Mouse (Mus musculus) forebrain, embryonic 16.5 days (tissue): ENCODE results near the gene Gm44973. TPM values are rescaled to one million over a fixed set of nuclear protein-coding genes. Genes with fewer than 3 reads are reported as not detected.
"Not testable (repeated sequence)": the region's sequence is repeated elsewhere in the genome, so short reads cannot be mapped to it uniquely, and the experiment has no call there.

ENCODE experiments used
- ATAC-seq: fragments of 200-750 bp; cut with Nextera tagmentation; 2 replicates; pipeline ENCODE4 v1.8.0; 2017; ENCODE audit warnings: mild to moderate bottlenecking, moderate library complexity
- H3K27ac ChIP-seq: fragments of 300-500 bp; sonication (generic); 2 replicates; pipeline ENCODE4 v1.5.1; 2014; ENCODE audit warnings: low read length, control low read depth
- H3K27me3 ChIP-seq: fragments of 300-500 bp; sonication (generic); replicated peaks from 2 replicates; pipeline ENCODE4 v1.6.1; 2014; ENCODE audit warnings: low read length; ENCODE audit not compliant: control insufficient read depth, insufficient read depth
- H3K36me3 ChIP-seq: fragments of 300-500 bp; sonication (generic); 2 replicates; pipeline ENCODE4 v1.6.1; 2014; ENCODE audit not compliant: control insufficient read depth, insufficient read depth
- H3K4me1 ChIP-seq: fragments of 300-500 bp; sonication (generic); replicated peaks from 2 replicates; pipeline ENCODE4 v1.6.1; 2014; ENCODE audit warnings: low read length; ENCODE audit not compliant: control insufficient read depth, insufficient read depth
- H3K4me2 ChIP-seq: fragments of 300-500 bp; sonication (generic); 2 replicates; pipeline ENCODE4 v1.6.1; 2014; ENCODE audit warnings: mild to moderate bottlenecking, low read length, control low read depth
- H3K4me3 ChIP-seq: fragments of 300-500 bp; sonication (generic); replicated peaks from 2 replicates; pipeline ENCODE4 v1.5.1; 2014; ENCODE audit warnings: mild to moderate bottlenecking, low read length, control low read depth
- H3K9ac ChIP-seq: fragments of 300-500 bp; sonication (generic); replicated peaks from 2 replicates; pipeline ENCODE4 v1.6.1; 2014; ENCODE audit warnings: low read depth, low read length, control low read depth
- H3K9me3 ChIP-seq: fragments of 300-500 bp; sonication (generic); 2 replicates; pipeline ENCODE4 v1.6.1; 2016; ENCODE audit warnings: low read length; ENCODE audit not compliant: control insufficient read depth
- WGBS: fragments of 180-500 bp; shearing (Covaris S2); extraction: QIAGEN DNeasy Blood & Tissue Kit; methylation state at CpG from one replicate; pipeline ENCODE4 v1.1.7; 2014; 5-methylcytosine and 5-hydroxymethylcytosine counted together
- polyA plus RNA-seq: library from polyadenylated mRNA; unstranded; fragments of >200 nt; fragmentation: Nextera tagmentation; extraction: Ambion mirVana; gene quantifications from 2 replicates; pipeline ENCODE4 v1.2.1, GENCODE M21; 2015

The Gm44973 gene
- polyA plus RNA-seq, 1 experiment from 2014 or later = not detected

- WGBS = 55% methylated on average over 58 of the region's 59 CpGs
- Histone ChIP-seq H3K4me1 (peaks cover 39% of the 10 kb centered on the region), H3K4me3 (peak overlapping the region; percentile 2; the same call in 1 of the 2 replicates), H3K36me3 (peaks cover 21% of the 10 kb centered on the region), H3K4me2 (peak overlapping the region; percentile 90), H3K27ac (no peak overlapping the region), H3K9me3 (no peaks in the 10 kb centered on the region), H3K9ac (no peak overlapping the region), H3K27me3 (no peaks in the 10 kb centered on the region)
- ATAC-seq = no peak
These were observed 21.1 kb upstream of the Gm44973 start for GRCm38 (mm10) chr7:4993999-4994788.

GRCm38 (mm10) chr7:4995268-4996002 is 19.9 kb upstream of the Gm44973 start:
- 4% methylated on average over 19 of the region's 19 CpGs for WGBS
- Histone ChIP-seq H3K4me1 (peaks cover 39% of the 10 kb centered on the region), H3K4me2 (peak overlapping the region; percentile 90), H3K4me3 (peak overlapping the region; percentile 55), H3K27ac (peak overlapping the region; percentile 33), H3K9ac (peak overlapping the region; percentile 73), H3K27me3 (no peaks in the 10 kb centered on the region), H3K36me3 (peaks cover 21% of the 10 kb centered on the region), H3K9me3 (no peaks in the 10 kb centered on the region)
- ATAC-seq = peak; percentile 2

GRCm38 (mm10) chr7:4996003-4996895 is 19.0 kb upstream of the Gm44973 start, which contains the start of gene Zfp579:
Gene Zfp579 (minus strand): TSS chr7:4996158.
- Histone ChIP-seq H3K27me3 (no peaks in the 10 kb centered on the region), H3K4me2 (peak within 1 kb of the TSS; percentile 90), H3K9ac (peak within 1 kb of the TSS; percentile 73), H3K9me3 (no peaks in the 10 kb centered on the region), H3K27ac (peak within 1 kb of the TSS; percentile 82), H3K36me3 (peaks cover 21% of the 10 kb centered on the region), H3K4me3 (peak within 1 kb of the TSS; percentile 55), H3K4me1 (peaks cover 39% of the 10 kb centered on the region)
- 3% methylated on average over 22 of the region's 26 CpGs for WGBS
- ATAC-seq = peak; percentile 84

GRCm38 (mm10) chr7:4996934-4997333 is 18.4 kb upstream of the Gm44973 start:
- Histone ChIP-seq H3K36me3 (peaks cover 14% of the 10 kb centered on the region), H3K27me3 (no peaks in the 10 kb centered on the region), H3K4me1 (peaks cover 39% of the 10 kb centered on the region), H3K4me2 (peak overlapping the region; percentile 90), H3K4me3 (peak overlapping the region; percentile 55), H3K9ac (peak overlapping the region; percentile 73), H3K27ac (no peak overlapping the region), H3K9me3 (no peaks in the 10 kb centered on the region)
- no peak for ATAC-seq
- WGBS = 66% methylated on average over 6 of the region's 8 CpGs

GRCm38 (mm10) chr7:4999876-5000275 is 15.4 kb upstream of the Gm44973 start:
- ATAC-seq = no peak
- WGBS = 64% methylated on average over 2 of the region's 2 CpGs
- peaks cover 17% of the 10 kb centered on the region for H3K4me1 ChIP-seq

GRCm38 (mm10) chr7:5002876-5003275 is 12.4 kb upstream of the Gm44973 start:
- WGBS = 59% methylated on average over 8 of the region's 8 CpGs
- not testable (repeated sequence) for H3K4me1 ChIP-seq, H3K9ac ChIP-seq, H3K27me3 ChIP-seq, ATAC-seq, H3K4me2 ChIP-seq, H3K4me3 ChIP-seq, H3K27ac ChIP-seq, H3K9me3 ChIP-seq
- peaks cover 13% of the 10 kb centered on the region for H3K36me3 ChIP-seq

More at GRCm38 (mm10) chr7:4999876-5000275, 15.4 kb upstream of the Gm44973 start:
- Histone ChIP-seq H3K27ac (no peak overlapping the region), H3K36me3 (no peaks in the 10 kb centered on the region), H3K9ac (no peak overlapping the region), H3K27me3 (no peaks in the 10 kb centered on the region), H3K9me3 (no peaks in the 10 kb centered on the region), H3K4me2 (no peak overlapping the region), H3K4me3 (no peak overlapping the region)

GRCm38 (mm10) chr7:5008229-5008628 is 7.1 kb upstream of the Gm44973 start:
- Histone ChIP-seq H3K9me3 (no peaks in the 10 kb centered on the region), H3K4me3 (no peak overlapping the region), H3K27ac (no peak overlapping the region), H3K4me1 (0 out of 2 replicates have a peak, but pooled peaks cover 2% of the 10 kb centered on the region), H3K36me3 (peaks cover 50% of the 10 kb centered on the region), H3K4me2 (no peak overlapping the region), H3K9ac (no peak overlapping the region), H3K27me3 (no peaks in the 10 kb centered on the region)
- ATAC-seq = no peak
- WGBS = 96% methylated on average over 26 of the region's 26 CpGs

GRCm38 (mm10) chr7:5012681-5013513 is 2.4 kb upstream of the Gm44973 start:
- 91% methylated on average over 27 of the region's 27 CpGs for WGBS
- H3K4me2 ChIP-seq = no peak overlapping the region
- no peak overlapping the region for H3K4me3 ChIP-seq
- ATAC-seq = no peak
- no peak overlapping the region for H3K27ac ChIP-seq
- peaks cover 36% of the 10 kb centered on the region for H3K36me3 ChIP-seq
- H3K9ac ChIP-seq = no peak overlapping the region
- H3K4me1 ChIP-seq = peaks cover 12% of the 10 kb centered on the region
- H3K27me3 ChIP-seq = no peaks in the 10 kb centered on the region
- no peaks in the 10 kb centered on the region for H3K9me3 ChIP-seq
